Mouse (Mus musculus) midbrain, embryonic 10.5 days (tissue): ENCODE measurements around the gene Itgb6. TPM values are rescaled to one million over a fixed set of nuclear protein-coding genes. Genes with fewer than 3 reads are reported as not detected.
A peak's percentile ranks its signal among the peaks of the same experiment; 100 is the strongest.

Source experiments
- DNase-seq: peaks from one replicate; pipeline ENCODE4 v3.0.0-alpha.2; 2017; ENCODE audit warnings: low spot score
- H3K27ac ChIP-seq: fragments of 300-500 bp; sonication (generic); replicated peaks from 2 replicates; pipeline ENCODE4 v1.5.1; 2016; ENCODE audit warnings: mild to moderate bottlenecking
- H3K27me3 ChIP-seq: fragments of 300-500 bp; sonication (generic); 2 replicates; pipeline ENCODE4 v1.6.1; 2016; ENCODE audit warnings: low read depth, mild to moderate bottlenecking; ENCODE audit not compliant: poor library complexity, severe bottlenecking
- H3K36me3 ChIP-seq: fragments of 300-500 bp; sonication (generic); 2 replicates; pipeline ENCODE4 v1.6.1; 2016; ENCODE audit warnings: mild to moderate bottlenecking, moderate library complexity
- H3K4me1 ChIP-seq: fragments of 300-500 bp; sonication (generic); 2 replicates; pipeline ENCODE4 v1.6.1; 2016
- H3K4me3 ChIP-seq: fragments of 300-500 bp; sonication (generic); 2 replicates; pipeline ENCODE4 v1.5.1; 2016; ENCODE audit warnings: mild to moderate bottlenecking, moderate library complexity
- H3K9me3 ChIP-seq: fragments of 300-500 bp; sonication (generic); replicated peaks from 2 replicates; pipeline ENCODE4 v1.6.1; 2016; ENCODE audit warnings: mild to moderate bottlenecking
- WGBS: fragments of 180-500 bp; shearing (Covaris S2); methylation state at CpG from one replicate; pipeline ENCODE4 v1.1.7; 2016; 5-methylcytosine and 5-hydroxymethylcytosine counted together
- polyA plus RNA-seq: library from polyadenylated mRNA; unstranded; fragments of >200 nt; fragmentation: Nextera tagmentation; extraction: Ambion mirVana; gene quantifications from 2 replicates; pipeline ENCODE4 v1.2.1, GENCODE M21; 2016

Itgb6 gene
- polyA plus RNA-seq, 1 experiment from 2014 or later: 0.36 TPM

- Histone ChIP-seq H3K4me3 (no peak overlapping the region), H3K27ac (no peak overlapping the region), H3K36me3 (no peaks in the 10 kb centered on the region), H3K4me1 (peaks cover 10% of the 10 kb centered on the region), H3K27me3 (no peaks in the 10 kb centered on the region; the same call in 1 of the 2 replicates), H3K9me3 (no peaks in the 10 kb centered on the region)
- no peak for DNase-seq
- 80% methylated on average over 2 of the region's 2 CpGs for WGBS
Observed at GRCm38 (mm10) chr2:60724660-60725059, 2.2 kb upstream of the Itgb6 start.

- H3K4me3 ChIP-seq: no peak overlapping the region
- DNase-seq: no peak
- H3K36me3 ChIP-seq: no peaks in the 10 kb centered on the region
- no peaks in the 10 kb centered on the region for H3K9me3 ChIP-seq
- no peak overlapping the region for H3K27ac ChIP-seq
- 95% methylated on average over 3 of the region's 3 CpGs for WGBS
- no peaks in the 10 kb centered on the region; the same call in 1 of the 2 replicates for H3K27me3 ChIP-seq
- H3K4me1 ChIP-seq: no peaks in the 10 kb centered on the region
Observed at GRCm38 (mm10) chr2:60722967-60723366, 524 bp upstream of the Itgb6 start.

- H3K9me3 ChIP-seq: no peaks in the 10 kb centered on the region
- H3K27me3 ChIP-seq: peaks cover 2% of the 10 kb centered on the region; the same call in 1 of the 2 replicates
- no peak for DNase-seq
- 38% methylated on average over 5 of the region's 5 CpGs for WGBS
- no peak overlapping the region for H3K4me3 ChIP-seq
- H3K27ac ChIP-seq: no peak overlapping the region
- no peaks in the 10 kb centered on the region for H3K36me3 ChIP-seq
- peaks cover under 1% of the 10 kb centered on the region; the same call in 1 of the 2 replicates for H3K4me1 ChIP-seq
Observed at GRCm38 (mm10) chr2:60720906-60721305, 1.5 kb downstream of the Itgb6 start.

GRCm38 (mm10) chr2:60720205-60720604 lies 2.2 kb downstream of the Itgb6 start:
- no peaks in the 10 kb centered on the region for H3K9me3 ChIP-seq
- DNase-seq: no peak
- 88% methylated on average over 8 of the region's 8 CpGs for WGBS
- peaks cover 7% of the 10 kb centered on the region; the same call in 1 of the 2 replicates for H3K27me3 ChIP-seq
- H3K4me1 ChIP-seq: peaks cover 7% of the 10 kb centered on the region
- no peak overlapping the region for H3K4me3 ChIP-seq
- no peaks in the 10 kb centered on the region for H3K36me3 ChIP-seq
- H3K27ac ChIP-seq: no peak overlapping the region

- Histone ChIP-seq H3K27me3 (peaks cover 7% of the 10 kb centered on the region; the same call in 1 of the 2 replicates), H3K9me3 (no peaks in the 10 kb centered on the region), H3K4me1 (peaks cover 24% of the 10 kb centered on the region), H3K27ac (no peak overlapping the region), H3K4me3 (no peak overlapping the region), H3K36me3 (no peaks in the 10 kb centered on the region)
- no peak for DNase-seq
- 80% methylated on average over 13 of the region's 13 CpGs for WGBS
Observed at GRCm38 (mm10) chr2:60717348-60717747, 5.1 kb downstream of the Itgb6 start.

GRCm38 (mm10) chr2:60716549-60716948 lies 5.9 kb downstream of the Itgb6 start:
- no peaks in the 10 kb centered on the region for H3K36me3 ChIP-seq
- H3K4me3 ChIP-seq: no peak overlapping the region
- no peak overlapping the region for H3K27ac ChIP-seq
- DNase-seq: no peak
- no peaks in the 10 kb centered on the region for H3K9me3 ChIP-seq
- H3K4me1 ChIP-seq: peaks cover 24% of the 10 kb centered on the region
- peaks cover 7% of the 10 kb centered on the region; the same call in 1 of the 2 replicates for H3K27me3 ChIP-seq

GRCm38 (mm10) chr2:60715771-60716170 lies 6.7 kb downstream of the Itgb6 start:
- peaks cover 24% of the 10 kb centered on the region for H3K4me1 ChIP-seq

GRCm38 (mm10) chr2:60714971-60715502 lies 7.4 kb downstream of the Itgb6 start:
- 0 out of 2 replicates have a peak overlapping the region, but pooled peaks have one; percentile 28 for H3K27ac ChIP-seq
- H3K9me3 ChIP-seq: no peaks in the 10 kb centered on the region
- peaks cover 7% of the 10 kb centered on the region; the same call in 1 of the 2 replicates for H3K27me3 ChIP-seq
- H3K4me3 ChIP-seq: no peak overlapping the region
- no peak for DNase-seq
- 75% methylated on average over 8 of the region's 8 CpGs for WGBS
- H3K36me3 ChIP-seq: no peaks in the 10 kb centered on the region
- H3K4me1 ChIP-seq: peaks cover 24% of the 10 kb centered on the region

More at GRCm38 (mm10) chr2:60715771-60716170, 6.7 kb downstream of the Itgb6 start:
- no peak overlapping the region; the same call in 1 of the 2 replicates for H3K27ac ChIP-seq
- peaks cover 7% of the 10 kb centered on the region; the same call in 1 of the 2 replicates for H3K27me3 ChIP-seq
- no peak overlapping the region for H3K4me3 ChIP-seq
- no peaks in the 10 kb centered on the region for H3K36me3 ChIP-seq
- DNase-seq: peak; percentile 11
- no peaks in the 10 kb centered on the region for H3K9me3 ChIP-seq
- 79% methylated on average over 13 of the region's 13 CpGs for WGBS

- Histone ChIP-seq H3K4me3 (no peak overlapping the region), H3K4me1 (peaks cover 24% of the 10 kb centered on the region), H3K9me3 (no peaks in the 10 kb centered on the region), H3K36me3 (no peaks in the 10 kb centered on the region), H3K27ac (0 out of 2 replicates have a peak overlapping the region, but pooled peaks have one; percentile 28), H3K27me3 (peaks cover 7% of the 10 kb centered on the region; the same call in 1 of the 2 replicates)
- no peak for DNase-seq
- 62% methylated on average over 7 of the region's 7 CpGs for WGBS
Observed at GRCm38 (mm10) chr2:60714475-60714874, 8.0 kb downstream of the Itgb6 start.

GRCm38 (mm10) chr2:60713857-60714256 lies 8.6 kb downstream of the Itgb6 start:
- H3K27ac ChIP-seq: no peak overlapping the region
- H3K4me1 ChIP-seq: peaks cover 25% of the 10 kb centered on the region
- no peaks in the 10 kb centered on the region for H3K36me3 ChIP-seq
- H3K27me3 ChIP-seq: peaks cover 7% of the 10 kb centered on the region; the same call in 1 of the 2 replicates
- H3K4me3 ChIP-seq: no peak overlapping the region
- DNase-seq: no peak
- no peaks in the 10 kb centered on the region for H3K9me3 ChIP-seq
- 62% methylated on average over 8 of the region's 8 CpGs for WGBS

GRCm38 (mm10) chr2:60712891-60713290 lies 9.6 kb downstream of the Itgb6 start:
- Histone ChIP-seq H3K4me1 (peaks cover 31% of the 10 kb centered on the region), H3K27me3 (peaks cover 7% of the 10 kb centered on the region; the same call in 1 of the 2 replicates), H3K27ac (no peak overlapping the region), H3K36me3 (no peaks in the 10 kb centered on the region), H3K4me3 (no peak overlapping the region), H3K9me3 (no peaks in the 10 kb centered on the region)
- 94% methylated on average over 5 of the region's 5 CpGs for WGBS
- no peak for DNase-seq

GRCm38 (mm10) chr2:60712483-60712882 lies 10.0 kb downstream of the Itgb6 start:
- 82% methylated on average over 6 of the region's 6 CpGs for WGBS
- no peaks in the 10 kb centered on the region for H3K9me3 ChIP-seq
- DNase-seq: peak; percentile 7
- peaks cover 31% of the 10 kb centered on the region for H3K4me1 ChIP-seq
- H3K27ac ChIP-seq: no peak overlapping the region
- no peak overlapping the region for H3K4me3 ChIP-seq
- no peaks in the 10 kb centered on the region for H3K36me3 ChIP-seq
- peaks cover 7% of the 10 kb centered on the region; the same call in 1 of the 2 replicates for H3K27me3 ChIP-seq

GRCm38 (mm10) chr2:60711098-60711880 lies 11.2 kb downstream of the Itgb6 start:
- 86% methylated on average over 7 of the region's 7 CpGs for WGBS
- H3K27me3 ChIP-seq: peaks cover 7% of the 10 kb centered on the region; the same call in 1 of the 2 replicates
- peaks cover 31% of the 10 kb centered on the region for H3K4me1 ChIP-seq
- H3K27ac ChIP-seq: no peak overlapping the region
- DNase-seq: no peak
- no peak overlapping the region for H3K4me3 ChIP-seq
- no peaks in the 10 kb centered on the region for H3K9me3 ChIP-seq
- no peaks in the 10 kb centered on the region for H3K36me3 ChIP-seq
